Mouse (Mus musculus) gastrocnemius, postnatal 4 days (tissue): Measurements from ENCODE around the gene Nfia. TPM values are rescaled to one million over a fixed set of nuclear protein-coding genes. Genes with fewer than 3 reads are reported as not detected.

ENCODE experiments used
- DNase-seq, 2 experiments: peaks; one replicate each; pipeline ENCODE4 v3.0.0; 2021 to 2022; ENCODE audit warnings: low spot score in 2 of 2, mixed read lengths in 2 of 2
- long read RNA-seq, 2 experiments: library from polyadenylated mRNA; stranded (forward); transcript quantifications; one replicate each; pipeline ENCODE4 v2.0.0; 2021
- total RNA-seq, 2 experiments: library from RNA; stranded (reverse); gene quantifications; 2 replicates each; pipeline ENCODE4 v1.2.3; 2021

The Nfia gene
- total RNA-seq, result 100 to 1,000 TPM; 166 to 173 TPM
- long read RNA-seq, experiment 1, full-length matches to known transcripts, result 13 of 25 reads
- long read RNA-seq, experiment 1, partial matches to known transcripts, result 5 of 25 reads
- long read RNA-seq, experiment 1, other reads (novel, unspliced or antisense), result 7 of 25 reads
- long read RNA-seq, experiment 2, full-length matches to known transcripts, result 9 of 29 reads
- long read RNA-seq, experiment 2, partial matches to known transcripts, result 6 of 29 reads
- long read RNA-seq, experiment 2, other reads (novel, unspliced or antisense), result 14 of 29 reads

GRCm38 (mm10) chr4:97772641-97773040 is at the start of gene Nfia:
Nfia (plus strand) TSS chr4:97772734.
- DNase-seq, result no peak

GRCm38 (mm10) chr4:97723374-97723773 is 49.2 kb upstream of the Nfia start:
- no peak for DNase-seq

- no peak for DNase-seq
These were observed 44.0 kb upstream of the Nfia start for GRCm38 (mm10) chr4:97728520-97728919.

GRCm38 (mm10) chr4:97729999-97730398 is 42.5 kb upstream of the Nfia start:
- DNase-seq, result no peak

- no peak for DNase-seq
These were observed 42.1 kb upstream of the Nfia start for GRCm38 (mm10) chr4:97730416-97730815.

- DNase-seq, result no peak
These were observed 39.1 kb upstream of the Nfia start for GRCm38 (mm10) chr4:97733392-97733791.

- DNase-seq, result no peak
These were observed 28.6 kb upstream of the Nfia start for GRCm38 (mm10) chr4:97743932-97744331.

- DNase-seq, result peak; percentile 72 to 81
These were observed 27.0 kb upstream of the Nfia start for GRCm38 (mm10) chr4:97745296-97746105.

- no peak for DNase-seq
These were observed 26.2 kb upstream of the Nfia start for GRCm38 (mm10) chr4:97746106-97746900.

GRCm38 (mm10) chr4:97750401-97750800 is 22.1 kb upstream of the Nfia start:
- DNase-seq, result no peak

- DNase-seq, result peak; percentile 85 to 94
These were observed 21.5 kb upstream of the Nfia start for GRCm38 (mm10) chr4:97751030-97751482.

- DNase-seq, result peak; percentile 66 to 80
These were observed 20.9 kb upstream of the Nfia start for GRCm38 (mm10) chr4:97751483-97752251.

GRCm38 (mm10) chr4:97752276-97753010 is 20.1 kb upstream of the Nfia start:
- DNase-seq, result no peak

GRCm38 (mm10) chr4:97753521-97753920 is 19.0 kb upstream of the Nfia start:
- DNase-seq, result no peak

- DNase-seq, result peak in 1 of 2 experiments; percentile 51
These were observed 18.3 kb upstream of the Nfia start for GRCm38 (mm10) chr4:97754241-97754640.

- peak; percentile 44 to 80 for DNase-seq
These were observed 15.1 kb upstream of the Nfia start for GRCm38 (mm10) chr4:97757207-97757977.

GRCm38 (mm10) chr4:97757978-97758461 is 14.5 kb upstream of the Nfia start:
- peak in 1 of 2 experiments; percentile 41 for DNase-seq

GRCm38 (mm10) chr4:97758661-97759060 is 13.9 kb upstream of the Nfia start:
- DNase-seq, result no peak

- no peak for DNase-seq
These were observed 7.9 kb upstream of the Nfia start for GRCm38 (mm10) chr4:97764616-97765015.
